ENCODE assay signal across 8 mouse cellular contexts in genomic region chr8:117158135-117158761, GRCm38 (mm10). TPM values are rescaled to one million over a fixed set of nuclear protein-coding genes. Genes with fewer than 3 reads are reported as not detected.
DNase-seq lines count a peak whose midpoint lies in the region; ATAC-seq lines count a peak whose summit lies in the region.

Gan (plus strand) TSS chr8:117158135.

- DNase-seq in NIH3T3 (ENCODE audit: low read depth), result peak; percentile 68
- DNase-seq in c-Kit-negative CD71-positive TER-119-positive erythroid progenitor cells, embryonic 14.5 days (ENCODE audit: low read depth, low spot score), result peak; percentile 54
- peak; percentile 15 for DNase-seq in left cerebral cortex, adult 11 months (ENCODE audit: low spot score)
- peak; percentile 34 for DNase-seq in lung, postnatal 25 days (ENCODE audit: low spot score)
- peak; percentile 32 for DNase-seq in retina, embryonic 14.5 days (ENCODE audit: low spot score)
- DNase-seq in frontal cortex, postnatal 36 days (ENCODE audit: low spot score in 2 of 2), result no peak

- peak within 1 kb of the TSS; percentile 83 for H3K27ac ChIP-seq in forebrain, embryonic 15.5 days (replicated peaks)
- H3K27ac ChIP-seq in hindbrain, embryonic 15.5 days (replicated peaks), result peak within 1 kb of the TSS; percentile 76

- peak within 1 kb of the TSS; percentile 65 for H3K4me3 ChIP-seq in forebrain, embryonic 15.5 days
- peak within 1 kb of the TSS; percentile 94 for H3K4me3 ChIP-seq in hindbrain, embryonic 15.5 days

- H3K9ac ChIP-seq in forebrain, embryonic 15.5 days (replicated peaks), result peak within 1 kb of the TSS; percentile 73
- peak within 1 kb of the TSS; percentile 94 for H3K9ac ChIP-seq in hindbrain, embryonic 15.5 days

- no peaks in the 10 kb centered on the region for H3K9me3 ChIP-seq in forebrain, embryonic 15.5 days
- no peaks in the 10 kb centered on the region for H3K9me3 ChIP-seq in hindbrain, embryonic 15.5 days

- peak within 1 kb of the TSS; percentile 74 for H3K4me2 ChIP-seq in forebrain, embryonic 15.5 days (replicated peaks)
- H3K4me2 ChIP-seq in hindbrain, embryonic 15.5 days, result peak within 1 kb of the TSS; percentile 91

- H3K36me3 ChIP-seq in forebrain, embryonic 15.5 days, result no peaks in the 10 kb centered on the region
- no peaks in the 10 kb centered on the region for H3K36me3 ChIP-seq in hindbrain, embryonic 15.5 days

- 0% methylated on average over 52 of the region's 65 CpGs for WGBS in forebrain, embryonic 15.5 days
- under 1% methylated on average over 49 of the region's 65 CpGs for WGBS in hindbrain, embryonic 15.5 days

- H3K4me1 ChIP-seq in forebrain, embryonic 15.5 days, result peaks cover 32% of the 10 kb centered on the region
- peaks cover 31% of the 10 kb centered on the region for H3K4me1 ChIP-seq in hindbrain, embryonic 15.5 days (replicated peaks)

- H3K27me3 ChIP-seq in forebrain, embryonic 15.5 days, result no peaks in the 10 kb centered on the region
- H3K27me3 ChIP-seq in hindbrain, embryonic 15.5 days, result no peaks in the 10 kb centered on the region

- peak; percentile 66 for ATAC-seq in forebrain, embryonic 15.5 days (replicated peaks)
- peak; percentile 71 for ATAC-seq in hindbrain, embryonic 15.5 days (ENCODE audit: low FRiP score, low read depth)

RNA-seq across cellular contexts. Expression of gene Gan, which starts in this region (rescaled TPM):
- 3.2 and 3.5 TPM in 2 replicates for polyA plus RNA-seq in forebrain, embryonic 15.5 days (2015; fragmentation: Nextera tagmentation; extraction: Ambion mirVana)
- 3.0 TPM in 2 replicates for polyA plus RNA-seq in hindbrain, embryonic 15.5 days (2015; fragmentation: Nextera tagmentation; extraction: Ambion mirVana)

Comparison
In these comparisons a context has a peak if more than half of its experiments do, and no peak if none do; other contexts are left out.
1. DNase-seq: peak in NIH3T3 (single experiment), c-Kit-negative CD71-positive TER-119-positive erythroid progenitor cells, embryonic 14.5 days (single experiment), left cerebral cortex, adult 11 months (single experiment), lung, postnatal 25 days (single experiment) and retina, embryonic 14.5 days (single experiment); none in frontal cortex, postnatal 36 days (0 of 2).